8 mouse cellular contexts compared by ENCODE assay signal in the genomic region with DNA sequence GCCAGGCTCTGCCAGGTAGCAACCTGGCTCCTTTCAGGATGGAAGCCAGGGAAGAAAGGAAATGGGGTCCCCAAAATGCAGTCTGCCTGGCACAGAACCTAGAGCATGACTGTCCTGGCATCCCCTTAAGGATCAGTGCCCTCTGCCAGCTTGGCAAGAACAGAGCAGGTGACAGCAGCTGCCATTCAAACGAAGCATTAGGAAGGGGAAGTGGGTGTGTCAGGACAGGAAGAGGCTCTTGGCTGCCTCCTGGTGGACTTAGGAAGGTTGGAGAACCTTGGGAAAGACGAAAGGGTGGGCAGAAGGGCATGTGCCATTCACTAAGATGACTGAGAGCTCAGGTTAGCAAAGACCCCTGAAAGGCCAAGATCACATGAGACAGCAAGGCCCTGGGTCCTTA. TPM values are rescaled to one million over a fixed set of nuclear protein-coding genes. Genes with fewer than 3 reads are reported as not detected.
DNase-seq lines count a peak whose midpoint lies in the region; ATAC-seq and TF ChIP-seq lines count a peak whose summit lies in the region.

No protein-coding gene starts in this region.

- H3K27ac ChIP-seq in kidney, postnatal 0 days = no peak overlapping the region
- no peak overlapping the region for H3K27ac ChIP-seq in MEL (ENCODE audit: control insufficient read depth, low read depth, low read length)
- H3K27ac ChIP-seq in cortical plate, adult 2 months (ENCODE audit: insufficient read depth, low read length) = no peak overlapping the region
- no peak overlapping the region for H3K27ac ChIP-seq in intestine, embryonic 16.5 days (ENCODE audit: low read length)

- H3K79me2 ChIP-seq in MEL (ENCODE audit: control insufficient read depth, insufficient read depth, low read length, poor library complexity) = no peaks in the 10 kb centered on the region

- no peaks in the 10 kb centered on the region for H3K27me3 ChIP-seq in kidney, postnatal 0 days (ENCODE audit: insufficient read depth, low read length)
- H3K27me3 ChIP-seq in MEL (ENCODE audit: control insufficient read depth in 1 of 2, insufficient read depth in 2 of 2, low read length in 2 of 2) = no peaks in the 10 kb centered on the region
- no peaks in the 10 kb centered on the region for H3K27me3 ChIP-seq in intestine, embryonic 16.5 days (replicated peaks; ENCODE audit: control insufficient read depth, insufficient read depth, low read length)

- H3K9me3 ChIP-seq in kidney, postnatal 0 days (replicated peaks; ENCODE audit: low read length) = no peaks in the 10 kb centered on the region
- no peaks in the 10 kb centered on the region for H3K9me3 ChIP-seq in MEL (replicated peaks; ENCODE audit: insufficient read depth, low read length)
- H3K9me3 ChIP-seq in intestine, embryonic 16.5 days (ENCODE audit: control insufficient read depth, low read length) = no peaks in the 10 kb centered on the region

- H3K4me2 ChIP-seq in kidney, postnatal 0 days (ENCODE audit: low read length) = no peak overlapping the region
- no peak overlapping the region for H3K4me2 ChIP-seq in intestine, embryonic 16.5 days (ENCODE audit: low read depth, low read length)

- whole genome bisulfite sequencing in kidney, postnatal 0 days = 38% methylated on average over 2 of the region's 2 CpGs
- WGBS in intestine, embryonic 16.5 days = 30% methylated on average over 2 of the region's 2 CpGs

- H3K4me1 ChIP-seq in kidney, postnatal 0 days (replicated peaks; ENCODE audit: insufficient read depth, low read length) = peaks cover 31% of the 10 kb centered on the region
- peaks cover 17 to 25% of the 10 kb centered on the region in 2 experiments for H3K4me1 ChIP-seq in MEL (ENCODE audit: control insufficient read depth in 1 of 2, insufficient read depth in 2 of 2, low read length in 2 of 2)
- peaks cover 21% of the 10 kb centered on the region for H3K4me1 ChIP-seq in cortical plate, adult 2 months (ENCODE audit: control insufficient read depth, insufficient read depth, low read length)
- H3K4me1 ChIP-seq in intestine, embryonic 16.5 days (ENCODE audit: control insufficient read depth, insufficient read depth, low read length) = peaks cover 48% of the 10 kb centered on the region

- H3K4me3 ChIP-seq in kidney, postnatal 0 days (replicated peaks; ENCODE audit: low read depth, low read length) = no peak overlapping the region
- H3K4me3 ChIP-seq in MEL (ENCODE audit: control insufficient read depth in 1 of 2, insufficient read depth in 1 of 2, low read depth in 2 of 2, low read length in 2 of 2) = no peak overlapping the region
- H3K4me3 ChIP-seq in cortical plate, adult 2 months (ENCODE audit: insufficient read depth, low read length) = no peak overlapping the region
- H3K4me3 ChIP-seq in intestine, embryonic 16.5 days (ENCODE audit: low read length) = no peak overlapping the region

- peak; percentile 76 for TF ChIP-seq CTCF in kidney, postnatal 0 days (IDR thresholded peaks at IDR 0.05; ENCODE audit: low read depth)
- peak; percentile 70 to 91 (median 91) for TF ChIP-seq CTCF in MEL (IDR thresholded peaks at IDR 0.05 in 2 of 3, conservative IDR thresholded peaks at IDR 0.05 in 1 of 3; ENCODE audit: control insufficient read depth in 1 of 3, insufficient read depth in 1 of 3, low read depth in 2 of 3, low read length in 3 of 3, poor library complexity in 1 of 3, severe bottlenecking in 1 of 3)
- peak; percentile 63 for TF ChIP-seq CTCF in cortical plate, adult 2 months (IDR thresholded peaks at IDR 0.05; ENCODE audit: extremely low read depth, insufficient read depth, low read length)

- peak; percentile 48 for TF ChIP-seq RAD21 in MEL (IDR thresholded peaks at IDR 0.05; ENCODE audit: low read depth, low read length)

- no peak for ATAC-seq in kidney, postnatal 0 days (replicated peaks; ENCODE audit: low FRiP score, low read depth)
- ATAC-seq in intestine, embryonic 16.5 days = no peak

- no peak overlapping the region for H3K9ac ChIP-seq in kidney, postnatal 0 days (ENCODE audit: low read depth, low read length)
- H3K9ac ChIP-seq in MEL (ENCODE audit: control insufficient read depth, low read depth, low read length, poor library complexity, severe bottlenecking) = no peak overlapping the region
- H3K9ac ChIP-seq in intestine, embryonic 16.5 days (ENCODE audit: low read depth, low read length) = no peak overlapping the region

- no peak; a peak in 1 of 4 replicates for TF ChIP-seq EP300 in MEL (IDR thresholded peaks at IDR 0.05; ENCODE audit: low read depth in 1 of 2, low read length in 2 of 2)

- H3K36me3 ChIP-seq in kidney, postnatal 0 days (ENCODE audit: insufficient read depth, low read length) = peaks cover 17% of the 10 kb centered on the region
- H3K36me3 ChIP-seq in MEL (ENCODE audit: control insufficient read depth in 1 of 2, insufficient read depth in 2 of 2, low read length in 2 of 2) = peaks cover 0 to 2% of the 10 kb centered on the region in 2 experiments; a peak in 2 of 4 replicates
- peaks cover 8% of the 10 kb centered on the region for H3K36me3 ChIP-seq in intestine, embryonic 16.5 days (ENCODE audit: control insufficient read depth, insufficient read depth, low read length)

- peak; percentile 65 for DNase-seq in kidney, postnatal 0 days (ENCODE audit: low spot score)
- no peak for DNase-seq in kidney, postnatal 10 days
- DNase-seq in MEL (ENCODE audit: low read depth, low spot score) = peak; percentile 86
- peak; percentile 59 for DNase-seq in lung, postnatal 25 days (ENCODE audit: low spot score)
- DNase-seq in thymus, postnatal 36 days = peak; percentile 29 to 44
- no peak for DNase-seq in frontal cortex, adult 2 months (ENCODE audit: extremely low spot score in 1 of 2, low spot score in 1 of 2)

- TF ChIP-seq POLR2A in MEL (IDR thresholded peaks at IDR 0.05; ENCODE audit: control insufficient read depth in 1 of 2, insufficient read depth in 1 of 2, low read depth in 1 of 2, low read length in 2 of 2, poor library complexity in 1 of 2) = peak in 1 of 2 experiments; percentile 27; a peak in 1 of 4 replicates
- no peak for TF ChIP-seq POLR2A in cortical plate, adult 2 months (IDR thresholded peaks at IDR 0.05; ENCODE audit: extremely low read depth, insufficient read depth, low read length)

TF ChIP-seq in MEL, 35 proteins besides CTCF, POLR2A, EP300 and RAD21 (continues in another document):
- TF ChIP-seq TCF12 (IDR thresholded peaks at IDR 0.05; ENCODE audit: low read depth, low read length) = peak; percentile 28; the same call in 1 of the 2 replicates
- TF ChIP-seq MYC (IDR thresholded peaks at IDR 0.05; ENCODE audit: low read depth, low read length) = peak; percentile 38; the same call in 1 of the 2 replicates
- no peak for TF ChIP-seq GABPA (IDR thresholded peaks at IDR 0.05; ENCODE audit: low read depth, low read length)
- peak; percentile 48 for TF ChIP-seq USF1 (IDR thresholded peaks at IDR 0.05; ENCODE audit: low read depth, low read length)
- no peak for TF ChIP-seq ZKSCAN1 (IDR thresholded peaks at IDR 0.05; ENCODE audit: low read depth, low read length)
- TF ChIP-seq NRF1 (IDR thresholded peaks at IDR 0.05; ENCODE audit: insufficient read depth, low read depth, low read length, poor library complexity, severe bottlenecking) = no peak
- TF ChIP-seq RCOR1 (IDR thresholded peaks at IDR 0.05; ENCODE audit: low read depth, low read length) = no peak

RNA-seq across cellular contexts. Expression of gene Hdac5, which starts 20.2 kb away (rescaled TPM):
- polyA plus RNA-seq in kidney, postnatal 0 days (2015; fragmentation: Nextera tagmentation; extraction: Ambion mirVana) = 38.1 and 39.3 TPM in 2 replicates
- 9.1 and 10.4 TPM in 2 replicates for total RNA-seq in MEL (2012; rRNA removed)
- 10 to 100 TPM in 1 of 2 experiments, not detected in 1; 29.3 TPM for polyA plus RNA-seq in MEL (2012; ENCODE audit: insufficient read depth in 1 of 2, insufficient read length in 2 of 2, low read depth in 1 of 2, low replicate concordance in 2 of 2, missing spikeins in 1 of 2)
- 191 and 237 TPM in 2 replicates for polyA plus RNA-seq in cortical plate, adult 2 months (2012; rRNA removed)
- polyA plus RNA-seq in intestine, embryonic 16.5 days (2015; fragmentation: Nextera tagmentation; extraction: Ambion mirVana) = 54.8 and 55.5 TPM in 2 replicates
- polyA plus RNA-seq in frontal cortex, adult 2 months (2012; rRNA removed) = 256 and 323 TPM in 2 replicates

RNA-seq across cellular contexts. Expression of gene G6pc3, which starts 20.3 kb away (rescaled TPM):
- 41.4 and 43.6 TPM in 2 replicates for polyA plus RNA-seq in kidney, postnatal 0 days (2015; fragmentation: Nextera tagmentation; extraction: Ambion mirVana)
- total RNA-seq in MEL (2012; rRNA removed) = 46.4 and 48.9 TPM in 2 replicates
- polyA plus RNA-seq in MEL (2012; ENCODE audit: insufficient read depth in 1 of 2, insufficient read length in 2 of 2, low read depth in 1 of 2, low replicate concordance in 2 of 2, missing spikeins in 1 of 2) = 100 to 1,000 TPM in 1 of 2 experiments, not detected in 1; 104 TPM
- polyA plus RNA-seq in cortical plate, adult 2 months (2012; rRNA removed) = 97.1 TPM in 2 replicates
- polyA plus RNA-seq in intestine, embryonic 16.5 days (2015; fragmentation: Nextera tagmentation; extraction: Ambion mirVana) = 26.7 and 32.1 TPM in 2 replicates
- 87.5 and 91.4 TPM in 2 replicates for polyA plus RNA-seq in frontal cortex, adult 2 months (2012; rRNA removed)

RNA-seq across cellular contexts. Expression of gene Lsm12, which starts 24.6 kb away (rescaled TPM):
- polyA plus RNA-seq in kidney, postnatal 0 days (2015; fragmentation: Nextera tagmentation; extraction: Ambion mirVana) = 111 and 123 TPM in 2 replicates
- total RNA-seq in MEL (2012; rRNA removed) = 74.2 and 75.0 TPM in 2 replicates
- 100 to 1,000 TPM; 128 to 150 TPM for polyA plus RNA-seq in MEL (2012; ENCODE audit: insufficient read depth in 1 of 2, insufficient read length in 2 of 2, low read depth in 1 of 2, low replicate concordance in 2 of 2, missing spikeins in 1 of 2)
- 33.2 and 34.4 TPM in 2 replicates for polyA plus RNA-seq in cortical plate, adult 2 months (2012; rRNA removed)
- polyA plus RNA-seq in intestine, embryonic 16.5 days (2015; fragmentation: Nextera tagmentation; extraction: Ambion mirVana) = 87.9 and 115 TPM in 2 replicates
- polyA plus RNA-seq in frontal cortex, adult 2 months (2012; rRNA removed) = 32.9 and 35.5 TPM in 2 replicates

RNA-seq across cellular contexts. Expression of gene BC030867, which starts 38.9 kb away (rescaled TPM):
- polyA plus RNA-seq in kidney, postnatal 0 days (2015; fragmentation: Nextera tagmentation; extraction: Ambion mirVana) = 6.3 and 9.2 TPM in 2 replicates
- total RNA-seq in MEL (2012; rRNA removed) = 19.5 and 20.0 TPM in 2 replicates
- 10 to 100 TPM; 36.2 to 51.7 TPM for polyA plus RNA-seq in MEL (2012; ENCODE audit: insufficient read depth in 1 of 2, insufficient read length in 2 of 2, low read depth in 1 of 2, low replicate concordance in 2 of 2, missing spikeins in 1 of 2)
- 1.3 and 1.4 TPM in 2 replicates for polyA plus RNA-seq in cortical plate, adult 2 months (2012; rRNA removed)
- 12.4 and 15.9 TPM in 2 replicates for polyA plus RNA-seq in intestine, embryonic 16.5 days (2015; fragmentation: Nextera tagmentation; extraction: Ambion mirVana)
- polyA plus RNA-seq in frontal cortex, adult 2 months (2012; rRNA removed) = 1.2 and 1.9 TPM in 2 replicates

RNA-seq across cellular contexts. Expression of gene Tmem101, which starts 53.5 kb away (rescaled TPM):
- polyA plus RNA-seq in kidney, postnatal 0 days (2015; fragmentation: Nextera tagmentation; extraction: Ambion mirVana) = 25.0 and 28.6 TPM in 2 replicates
- total RNA-seq in MEL (2012; rRNA removed) = 43.9 and 45.1 TPM in 2 replicates
- polyA plus RNA-seq in MEL (2012; ENCODE audit: insufficient read depth in 1 of 2, insufficient read length in 2 of 2, low read depth in 1 of 2, low replicate concordance in 2 of 2, missing spikeins in 1 of 2) = 10 to 100 TPM in 1 of 2 experiments, not detected in 1; 30.1 TPM
- polyA plus RNA-seq in cortical plate, adult 2 months (2012; rRNA removed) = 28.4 and 31.4 TPM in 2 replicates
- 23.4 and 26.0 TPM in 2 replicates for polyA plus RNA-seq in intestine, embryonic 16.5 days (2015; fragmentation: Nextera tagmentation; extraction: Ambion mirVana)
- 28.1 TPM in 2 replicates for polyA plus RNA-seq in frontal cortex, adult 2 months (2012; rRNA removed)

Comparison
In these comparisons a context has a peak if more than half of its experiments do, and no peak if none do; other contexts are left out.
1. DNase-seq: peak in kidney, postnatal 0 days (single experiment), MEL (single experiment), lung, postnatal 25 days (single experiment) and thymus, postnatal 36 days (2 of 2); none in kidney, postnatal 10 days (single experiment) and frontal cortex, adult 2 months (0 of 2).
2. Peak in every context shown above with its lines, with median percentiles within 50 percentile points of each other: CTCF ChIP-seq.